Mouse (Mus musculus) liver, postnatal 0 days (tissue): ENCODE results near the gene Nkx1-2. TPM values are rescaled to one million over a fixed set of nuclear protein-coding genes. Genes with fewer than 3 reads are reported as not detected.
A peak's percentile ranks its signal among the peaks of the same experiment; 100 is the strongest.

Experiments
- ATAC-seq: fragments of 200-750 bp; cut with Nextera tagmentation; 2 replicates; pipeline ENCODE4 v1.8.0; 2017; ENCODE audit warnings: mild to moderate bottlenecking, moderate library complexity
- DNase-seq: peaks from one replicate; pipeline ENCODE4 v3.0.0-alpha.2; 2016
- H3K27ac ChIP-seq: fragments of 300-500 bp; sonication (generic); 2 replicates; pipeline ENCODE4 v1.5.1; 2014; ENCODE audit warnings: antibody characterized with exemption, moderate library complexity, mild to moderate bottlenecking, low read depth
- H3K27me3 ChIP-seq: fragments of 300-500 bp; sonication (generic); 2 replicates; pipeline ENCODE4 v1.6.1; 2014; ENCODE audit warnings: low read length, control low read depth, mixed read lengths; ENCODE audit not compliant: insufficient read depth
- H3K36me3 ChIP-seq: fragments of 300-500 bp; sonication (generic); replicated peaks from 2 replicates; pipeline ENCODE4 v1.6.1; 2014; ENCODE audit warnings: mild to moderate bottlenecking, control low read depth, low read length, moderate library complexity, mixed read lengths; ENCODE audit not compliant: insufficient read depth
- H3K4me1 ChIP-seq: fragments of 300-500 bp; sonication (generic); 2 replicates; pipeline ENCODE4 v1.6.1; 2014; ENCODE audit warnings: antibody characterized with exemption, mild to moderate bottlenecking, control low read depth; ENCODE audit not compliant: insufficient read depth
- H3K4me2 ChIP-seq: fragments of 300-500 bp; sonication (generic); 2 replicates; pipeline ENCODE4 v1.6.1; 2014; ENCODE audit warnings: low read depth, mild to moderate bottlenecking, low read length, moderate library complexity, mixed read lengths
- H3K4me3 ChIP-seq: fragments of 300-500 bp; sonication (generic); 2 replicates; pipeline ENCODE4 v1.5.1; 2014; ENCODE audit warnings: low read depth, low read length
- H3K9ac ChIP-seq: fragments of 300-500 bp; sonication (generic); replicated peaks from 2 replicates; pipeline ENCODE4 v1.6.1; 2014; ENCODE audit warnings: mild to moderate bottlenecking, moderate library complexity
- H3K9me3 ChIP-seq: fragments of 300-500 bp; sonication (generic); 2 replicates; pipeline ENCODE4 v1.6.1; 2016; ENCODE audit warnings: mild to moderate bottlenecking, control low read depth, low read length, mixed read lengths
- CTCF ChIP-seq: sonication (generic); IDR thresholded peaks from 2 replicates; pipeline ENCODE4 v1.5.1; 2016; ENCODE audit warnings: antibody characterized with exemption, low read depth
- EP300 ChIP-seq: IDR thresholded peaks from 2 replicates; pipeline ENCODE4 v1.6.1; 2016; ENCODE audit warnings: antibody characterized with exemption, low read depth, mild to moderate bottlenecking
- WGBS: fragments of 180-500 bp; shearing (Covaris S2); extraction: QIAGEN DNeasy Blood & Tissue Kit; methylation state at CpG from one replicate; pipeline ENCODE4 v1.1.7; 2014; ENCODE audit not compliant: insufficient replicate concordance; 5-methylcytosine and 5-hydroxymethylcytosine counted together
- polyA plus RNA-seq: library from polyadenylated mRNA; unstranded; fragments of >200 nt; fragmentation: Nextera tagmentation; extraction: Ambion mirVana; gene quantifications from 2 replicates; pipeline ENCODE4 v1.2.1, GENCODE M21; 2015

Nkx1-2 gene
- polyA plus RNA-seq, 1 experiment from 2014 or later, result not detected

DNA sequence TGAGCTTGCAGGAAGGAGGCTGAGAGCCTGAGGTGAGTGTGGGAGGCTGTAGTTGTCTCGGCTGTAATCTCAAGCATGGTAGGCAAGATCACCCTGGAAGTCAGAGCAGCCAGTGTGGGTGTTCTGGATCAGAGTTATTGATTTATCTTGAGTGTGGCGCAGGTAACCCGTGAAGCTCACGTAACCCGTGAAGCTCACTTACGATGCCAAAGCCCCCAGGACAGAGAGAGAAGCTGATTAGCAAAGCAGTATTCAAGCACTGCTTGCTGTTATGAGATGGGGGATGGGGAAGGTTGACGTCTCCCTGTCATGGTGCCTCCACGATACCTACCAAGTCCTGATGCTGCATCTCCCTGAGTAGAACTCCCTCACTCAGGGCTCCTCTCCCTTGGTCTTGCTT is 20.1 kb upstream of the Nkx1-2 start:
- no peak overlapping the region for H3K9ac ChIP-seq
- H3K4me2 ChIP-seq, result no peak overlapping the region
- ATAC-seq, result no peak
- DNase-seq, result no peak
- TF ChIP-seq EP300, result no peak
- TF ChIP-seq CTCF, result no peak
- no peak overlapping the region for H3K27ac ChIP-seq
- no peaks in the 10 kb centered on the region for H3K4me1 ChIP-seq
- no peak overlapping the region for H3K4me3 ChIP-seq
- H3K36me3 ChIP-seq, result no peaks in the 10 kb centered on the region
- H3K27me3 ChIP-seq, result no peaks in the 10 kb centered on the region
- 80% methylated on average over 8 of the region's 8 CpGs for WGBS
- H3K9me3 ChIP-seq, result no peaks in the 10 kb centered on the region

DNA sequence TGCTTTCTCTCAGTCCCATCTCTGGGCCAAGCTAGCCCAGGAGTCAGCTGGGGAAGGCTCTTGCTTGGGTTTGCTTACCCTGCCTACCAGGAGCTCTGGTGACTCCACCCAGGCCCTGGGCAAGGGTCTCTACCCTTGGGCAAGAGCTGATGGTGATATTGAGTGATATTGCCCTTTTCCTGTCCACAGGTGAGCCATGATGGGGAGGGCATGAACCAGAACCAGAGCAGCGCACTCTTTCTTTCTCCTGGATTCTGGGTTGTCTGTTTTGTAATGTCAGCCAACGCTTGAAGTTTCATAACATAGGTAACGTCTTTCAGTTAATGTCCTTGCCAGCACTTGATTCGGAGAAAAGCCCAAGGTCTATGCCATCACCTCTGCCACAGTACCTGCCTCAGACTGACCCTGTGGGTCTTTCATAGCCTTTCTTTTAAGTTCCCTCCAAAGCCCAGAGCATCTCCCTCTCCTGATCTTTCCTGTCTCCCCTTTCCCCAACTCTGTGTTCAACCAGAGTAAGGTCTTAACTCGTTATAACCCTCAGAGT is 17.7 kb upstream of the Nkx1-2 start:
- Histone ChIP-seq H3K27me3 (no peaks in the 10 kb centered on the region), H3K9ac (no peak overlapping the region), H3K27ac (no peak overlapping the region), H3K4me1 (no peaks in the 10 kb centered on the region), H3K36me3 (no peaks in the 10 kb centered on the region), H3K9me3 (no peaks in the 10 kb centered on the region), H3K4me3 (no peak overlapping the region), H3K4me2 (no peak overlapping the region)
- TF ChIP-seq CTCF, result no peak
- DNase-seq (no peak), ATAC-seq (no peak)
- 82% methylated on average over 5 of the region's 5 CpGs for WGBS

DNA sequence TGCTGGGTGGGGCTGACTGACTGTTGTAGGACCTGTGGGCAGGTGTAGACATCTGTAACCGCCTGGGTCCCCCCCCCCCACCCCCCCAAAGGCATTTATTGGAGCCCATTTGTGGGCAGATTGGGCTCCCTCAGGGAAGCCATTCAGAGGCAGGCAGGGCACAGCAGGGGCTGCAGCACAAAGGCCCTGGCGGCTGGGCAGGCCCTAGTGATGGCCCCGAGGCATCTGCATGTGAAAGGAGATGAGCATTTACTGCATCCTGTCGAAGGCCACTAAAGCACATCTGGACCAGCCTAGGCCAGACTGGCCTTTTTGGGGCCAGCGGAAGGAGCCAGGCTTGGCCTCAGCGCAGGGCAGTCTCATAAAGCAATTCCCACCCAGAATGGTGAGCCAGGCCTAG is 17.0 kb upstream of the Nkx1-2 start:
- Histone ChIP-seq H3K4me1 (no peaks in the 10 kb centered on the region), H3K36me3 (no peaks in the 10 kb centered on the region), H3K4me3 (no peak overlapping the region), H3K27ac (no peak overlapping the region), H3K27me3 (no peaks in the 10 kb centered on the region), H3K9me3 (no peaks in the 10 kb centered on the region), H3K4me2 (no peak overlapping the region), H3K9ac (no peak overlapping the region)
- 74% methylated on average over 6 of the region's 6 CpGs for WGBS
- TF ChIP-seq CTCF (no peak), EP300 (no peak)
- ATAC-seq (no peak), DNase-seq (no peak)

DNA sequence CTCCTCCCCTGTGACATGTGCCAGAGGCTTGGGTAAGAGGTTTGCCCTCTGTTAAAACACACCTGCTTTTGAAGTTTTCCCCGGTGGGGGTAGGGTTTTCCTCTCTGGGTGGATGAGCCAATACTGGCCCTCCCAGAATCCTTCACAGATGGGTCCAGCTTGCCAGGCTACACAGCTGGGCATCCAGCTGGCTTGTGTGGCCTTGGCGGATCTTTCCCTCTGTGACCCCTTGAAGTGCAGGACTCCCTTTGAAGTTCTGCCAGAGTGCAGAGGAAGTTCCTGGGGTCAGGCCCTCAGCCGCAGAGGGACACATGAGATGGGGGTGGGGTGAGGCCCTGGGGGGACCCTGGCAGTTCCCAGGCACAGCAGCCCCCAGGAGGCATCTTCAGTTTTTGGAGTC is 15.9 kb upstream of the Nkx1-2 start:
- no peak overlapping the region for H3K9ac ChIP-seq
- no peak overlapping the region for H3K4me3 ChIP-seq
- no peak overlapping the region for H3K27ac ChIP-seq
- ATAC-seq, result peak; percentile 26
- no peaks in the 10 kb centered on the region for H3K36me3 ChIP-seq
- 38% methylated on average over 3 of the region's 3 CpGs for WGBS
- TF ChIP-seq CTCF, result no peak
- TF ChIP-seq EP300, result no peak
- H3K9me3 ChIP-seq, result no peaks in the 10 kb centered on the region
- H3K4me1 ChIP-seq, result peaks cover 6% of the 10 kb centered on the region
- no peak overlapping the region for H3K4me2 ChIP-seq
- peak; percentile 36 for DNase-seq
- no peaks in the 10 kb centered on the region for H3K27me3 ChIP-seq

DNA sequence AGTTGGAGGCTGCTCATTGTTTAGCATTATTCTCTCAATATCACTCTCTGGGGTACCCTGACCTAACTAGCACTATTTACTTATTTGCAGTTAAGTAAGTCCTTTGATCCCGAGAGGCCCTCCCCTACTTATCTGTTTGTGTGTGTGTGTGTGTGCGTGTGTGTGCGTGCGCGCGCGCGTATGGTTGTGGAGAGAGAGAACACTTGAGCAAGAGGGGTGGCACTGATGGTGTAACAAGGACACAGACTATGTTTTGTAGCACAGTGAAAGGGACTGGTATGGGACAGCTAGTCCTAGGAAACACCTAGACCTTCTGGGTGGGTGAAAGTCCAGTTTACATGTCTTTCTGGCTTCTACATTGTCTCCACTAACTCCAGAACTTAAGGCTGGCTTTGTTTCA is 12.1 kb upstream of the Nkx1-2 start:
- Histone ChIP-seq H3K4me1 (peaks cover 9% of the 10 kb centered on the region), H3K4me3 (no peak overlapping the region), H3K36me3 (no peaks in the 10 kb centered on the region), H3K9me3 (no peaks in the 10 kb centered on the region), H3K27ac (peak overlapping the region; percentile 53; the same call in 1 of the 2 replicates), H3K4me2 (peak overlapping the region; percentile 79; the same call in 1 of the 2 replicates), H3K27me3 (0 out of 2 replicates have a peak, but pooled peaks cover 8% of the 10 kb centered on the region), H3K9ac (no peak overlapping the region)
- 77% methylated on average over 8 of the region's 8 CpGs for WGBS
- TF ChIP-seq EP300 (peak; percentile 76), CTCF (no peak)
- ATAC-seq, result peak; percentile 80
- peak; percentile 60 for DNase-seq

DNA sequence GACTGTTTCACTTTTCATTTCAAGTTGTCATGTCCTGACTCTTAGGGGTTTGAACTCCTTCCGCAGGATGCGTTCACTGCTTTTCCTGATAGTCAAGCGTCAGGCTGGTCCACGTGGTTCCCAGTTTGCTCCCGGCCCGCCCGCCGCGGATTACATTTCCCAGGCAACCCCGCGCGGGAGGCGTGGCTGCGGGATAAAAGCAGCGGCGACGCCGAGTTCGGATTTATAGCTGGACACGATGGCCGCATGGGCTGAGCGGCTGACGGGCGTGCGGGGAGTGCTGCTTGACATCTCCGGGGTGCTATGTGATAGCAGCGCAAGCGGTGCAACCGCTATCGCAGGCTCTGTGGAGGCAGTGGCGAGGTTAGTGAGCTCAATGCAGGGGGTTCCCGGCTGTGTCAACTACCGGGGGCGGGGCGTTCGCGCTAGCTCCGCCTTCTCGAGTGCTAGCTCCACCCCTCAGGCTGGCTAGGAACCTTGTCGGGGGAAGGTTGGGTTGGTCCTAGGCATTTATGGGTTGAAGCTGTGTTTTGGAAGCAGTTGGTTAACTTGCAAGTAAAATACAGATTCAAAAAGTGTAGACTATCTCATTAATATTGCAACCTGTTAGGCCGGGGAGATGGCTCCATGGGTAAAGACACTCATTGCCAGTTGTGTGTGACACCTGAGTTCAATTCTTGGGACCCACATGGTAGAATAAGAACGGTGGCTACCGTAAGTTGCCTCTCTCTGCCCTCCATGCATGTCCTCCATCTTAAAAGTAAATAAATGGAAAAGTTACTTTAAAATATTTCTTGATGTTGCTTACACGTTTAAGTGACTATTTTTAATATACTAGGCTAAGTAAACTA is 11.3 kb upstream of the Nkx1-2 start, which contains the start of gene Lhpp:
Gene Lhpp, plus strand, starts transcription at position 171 of the 851 bp plus-strand sequence.
- Histone ChIP-seq H3K27me3 (peaks cover 15% of the 10 kb centered on the region; the same call in 1 of the 2 replicates), H3K4me1 (peaks cover 9% of the 10 kb centered on the region), H3K4me3 (peak within 1 kb of the TSS; percentile 55), H3K9me3 (no peaks in the 10 kb centered on the region), H3K9ac (peak within 1 kb of the TSS; percentile 37), H3K27ac (peak within 1 kb of the TSS; percentile 41), H3K36me3 (no peaks in the 10 kb centered on the region), H3K4me2 (peak within 1 kb of the TSS; percentile 79)
- 7% methylated on average over 44 of the region's 44 CpGs for WGBS
- DNase-seq (peak; percentile 88), ATAC-seq (peak; percentile 83)
- TF ChIP-seq EP300, result no peak
- 0 out of 2 replicates have a peak, but pooled peaks have one; percentile 4 for TF ChIP-seq CTCF
